Mouse (Mus musculus) embryo, embryonic 9.5 days (tissue): Measurements from ENCODE around the gene Klhl42.
A peak's percentile ranks its signal among the peaks of the same experiment; 100 is the strongest.

Experiments used
- DNase-seq: peaks from one replicate; pipeline ENCODE4 v3.0.0-alpha.2; 2017; ENCODE audit errors: extremely low spot score

Gene Klhl42

DNA sequence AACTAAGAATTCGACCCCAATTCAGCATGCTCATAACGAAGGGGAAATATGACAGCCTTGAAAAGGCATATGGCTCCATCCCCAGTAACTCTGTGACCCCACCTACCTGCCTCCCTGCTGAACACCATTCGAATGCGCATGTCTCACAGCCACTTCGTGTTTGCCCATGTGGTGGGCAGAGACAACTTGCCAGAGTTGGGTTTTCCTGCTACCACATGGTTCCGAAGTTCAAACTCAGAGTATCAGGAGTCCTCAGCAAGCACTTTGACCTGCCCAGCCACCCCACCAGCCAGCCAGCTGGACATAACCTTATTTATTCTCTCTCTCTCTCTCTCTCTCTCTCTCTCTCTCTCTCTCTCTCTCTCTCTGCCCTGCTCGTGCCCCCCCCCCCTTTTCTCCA, 3.4 kb upstream of the Klhl42 start:
- DNase-seq, result no peak

- no peak for DNase-seq
These were observed 2.7 kb upstream of the Klhl42 start for GRCm38 (mm10) chr6:147088517-147088916.

DNA sequence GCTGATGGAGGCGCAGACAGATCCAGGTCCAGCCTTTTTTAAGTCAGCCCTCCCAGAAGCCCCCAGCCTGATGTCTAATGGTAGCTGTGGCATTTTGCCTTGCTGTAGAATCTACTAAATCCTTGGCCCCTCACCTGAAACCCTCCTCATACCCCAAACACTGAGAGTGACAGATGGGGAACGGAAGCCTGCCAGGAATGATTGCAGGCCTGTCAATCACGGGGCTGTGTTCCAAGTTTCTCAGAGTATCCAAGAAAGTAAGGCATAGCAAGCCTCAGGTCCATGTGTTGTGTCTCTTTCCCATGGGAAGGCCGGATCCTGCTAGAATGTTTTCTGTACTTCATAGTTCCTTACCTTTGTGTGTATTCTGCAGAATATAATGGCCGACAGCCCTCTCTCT, 988 bp upstream of the Klhl42 start:
- no peak for DNase-seq

GRCm38 (mm10) chr6:147092136-147092535, 957 bp downstream of the Klhl42 start:
- peak; percentile 55 for DNase-seq

DNA sequence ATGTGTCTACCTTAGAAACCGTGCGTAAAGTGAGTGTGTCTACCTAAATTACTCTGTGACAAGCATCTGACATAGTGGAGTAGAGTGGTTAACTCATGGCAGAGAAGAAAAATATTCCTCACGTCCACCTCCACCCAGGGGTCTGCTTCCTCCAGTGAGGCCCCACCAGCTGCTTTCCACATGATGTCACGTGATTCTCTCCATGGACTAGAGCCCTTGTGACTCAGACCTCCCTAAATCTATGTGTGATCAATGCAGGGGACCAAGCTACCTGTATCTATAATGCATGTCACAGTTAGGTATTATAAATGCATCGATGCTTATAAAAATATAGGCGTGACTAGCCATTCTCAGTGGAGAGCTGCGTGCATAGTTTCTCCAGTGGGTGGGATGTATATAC, 3.6 kb downstream of the Klhl42 start:
- DNase-seq, result no peak

DNA sequence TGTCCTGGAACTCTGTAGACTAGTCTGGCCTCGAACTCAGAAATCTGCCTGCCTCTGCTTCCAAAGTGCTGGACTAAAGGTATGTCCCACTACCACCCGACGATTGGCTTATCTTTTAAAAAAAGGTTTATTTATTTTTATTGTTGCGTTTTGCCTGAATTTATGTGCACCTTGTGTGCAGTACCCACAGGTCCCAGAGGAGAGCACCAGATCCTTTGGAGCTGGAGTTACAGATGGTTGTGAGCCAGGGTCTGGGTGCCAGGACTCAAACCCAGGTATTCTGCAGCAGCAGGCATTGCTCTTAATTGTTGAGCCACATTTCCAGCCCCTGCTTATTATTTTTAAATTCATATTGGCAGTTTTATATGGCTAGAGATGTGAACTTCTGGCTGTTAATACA, 4.9 kb downstream of the Klhl42 start:
- no peak for DNase-seq

GRCm38 (mm10) chr6:147096934-147097333, 5.8 kb downstream of the Klhl42 start:
- DNase-seq, result no peak

- DNase-seq, result no peak
These were observed 6.3 kb downstream of the Klhl42 start for GRCm38 (mm10) chr6:147097346-147097929.

DNA sequence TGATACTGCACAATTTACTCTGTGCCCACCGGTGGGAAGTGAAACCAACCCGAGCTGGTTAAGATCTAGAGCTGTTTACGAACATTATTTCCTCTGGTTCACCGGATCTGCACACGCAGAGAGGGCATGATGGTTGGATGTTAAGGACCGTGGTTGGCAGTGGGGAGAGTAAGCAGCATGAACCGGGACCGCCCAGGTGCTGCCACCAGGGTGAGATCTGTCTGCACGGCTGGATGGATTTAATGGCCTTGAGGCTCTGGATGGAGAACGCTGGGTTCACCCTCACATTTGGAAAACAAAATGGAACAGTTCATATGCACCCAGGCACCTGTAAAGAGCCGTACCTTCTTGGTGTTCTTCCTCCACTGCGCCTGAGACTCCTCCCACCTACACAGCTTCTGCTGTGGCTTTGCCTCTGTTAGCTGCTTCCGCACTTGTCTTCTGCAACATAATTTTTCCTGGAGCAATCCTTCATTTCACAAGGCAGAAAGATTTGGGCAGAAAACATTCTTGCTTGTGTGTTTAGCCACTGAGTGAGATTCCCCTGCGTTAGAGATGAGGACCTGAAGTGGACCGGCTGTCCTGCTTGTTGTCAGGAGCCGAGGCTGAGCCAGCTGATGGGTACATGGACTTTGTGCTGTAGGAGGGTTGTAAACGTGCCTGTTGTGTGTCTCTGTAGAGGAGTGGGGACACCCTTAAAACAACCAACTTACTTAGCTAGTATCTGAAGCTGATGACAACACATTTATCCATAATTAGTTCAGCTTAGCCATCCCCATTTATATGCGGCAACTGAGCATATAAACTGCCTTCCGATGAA, 8.5 kb downstream of the Klhl42 start:
- no peak for DNase-seq

DNA sequence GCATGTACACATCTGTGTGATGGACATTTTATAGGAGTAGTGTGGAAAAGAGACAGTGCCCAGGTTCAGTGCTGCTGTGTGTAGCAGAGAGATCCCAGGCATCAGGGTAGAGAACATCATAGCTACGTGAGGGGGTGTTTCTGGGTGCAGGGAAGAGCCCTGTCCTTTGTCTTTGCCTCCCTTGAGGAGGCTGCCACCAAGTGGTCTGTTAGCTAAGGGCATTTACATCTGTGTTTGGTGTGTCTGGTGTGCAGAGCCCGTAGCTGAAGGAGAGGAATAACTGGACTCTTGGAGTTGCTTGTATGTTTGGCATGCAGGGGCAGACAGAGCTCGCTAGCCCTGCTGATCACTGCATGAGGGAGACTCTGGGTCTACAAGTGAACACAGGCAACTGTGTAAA, 11.1 kb downstream of the Klhl42 start:
- no peak for DNase-seq

- no peak for DNase-seq
These were observed 14.3 kb downstream of the Klhl42 start for GRCm38 (mm10) chr6:147105529-147105928.

- no peak for DNase-seq
These were observed 15.5 kb downstream of the Klhl42 start for GRCm38 (mm10) chr6:147106716-147107115.

DNA sequence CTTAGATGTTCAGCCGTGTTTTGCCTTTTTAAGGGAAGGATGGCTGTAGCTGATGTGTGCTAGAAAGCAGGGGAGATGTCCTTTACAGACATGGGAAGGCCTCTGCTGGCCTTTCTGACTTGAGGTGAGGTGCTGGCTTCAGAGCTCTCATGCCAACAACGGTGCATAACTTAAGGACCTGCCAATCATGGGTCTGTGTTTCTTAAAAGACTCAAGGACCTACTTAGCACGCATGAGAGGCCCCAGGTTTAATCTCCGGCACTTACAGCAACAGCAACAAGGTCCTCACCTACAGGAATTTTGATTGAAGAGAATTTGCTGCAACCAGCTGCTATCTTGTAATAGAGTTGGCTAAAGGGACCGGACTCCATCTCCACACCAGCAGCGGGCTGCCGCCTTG, 18.1 kb downstream of the Klhl42 start:
- DNase-seq, result no peak

- DNase-seq, result peak; percentile 85
These were observed 25.4 kb downstream of the Klhl42 start for GRCm38 (mm10) chr6:147116579-147116978.

DNA sequence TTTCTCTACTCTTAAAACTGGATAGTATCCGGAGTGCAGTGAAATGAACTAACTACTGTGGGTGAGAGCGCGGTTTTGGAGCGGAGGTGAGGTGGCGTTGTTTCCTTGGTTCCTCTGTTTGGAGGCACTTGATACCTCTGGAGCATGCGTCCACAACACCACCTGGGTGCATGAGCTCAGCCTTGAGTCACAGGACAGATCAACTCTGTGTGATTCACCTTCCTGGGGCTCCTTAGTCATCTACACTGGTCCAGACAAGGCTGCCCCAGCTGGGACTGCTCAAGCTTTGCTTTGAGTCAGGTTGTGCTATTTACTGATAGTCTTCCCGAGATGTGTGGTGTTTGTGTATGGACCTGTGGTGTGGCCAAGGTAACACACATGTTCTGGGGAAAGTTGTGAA, 26.6 kb downstream of the Klhl42 start:
- DNase-seq, result no peak

- DNase-seq, result no peak
These were observed 27.0 kb downstream of the Klhl42 start for GRCm38 (mm10) chr6:147118190-147118589.

DNA sequence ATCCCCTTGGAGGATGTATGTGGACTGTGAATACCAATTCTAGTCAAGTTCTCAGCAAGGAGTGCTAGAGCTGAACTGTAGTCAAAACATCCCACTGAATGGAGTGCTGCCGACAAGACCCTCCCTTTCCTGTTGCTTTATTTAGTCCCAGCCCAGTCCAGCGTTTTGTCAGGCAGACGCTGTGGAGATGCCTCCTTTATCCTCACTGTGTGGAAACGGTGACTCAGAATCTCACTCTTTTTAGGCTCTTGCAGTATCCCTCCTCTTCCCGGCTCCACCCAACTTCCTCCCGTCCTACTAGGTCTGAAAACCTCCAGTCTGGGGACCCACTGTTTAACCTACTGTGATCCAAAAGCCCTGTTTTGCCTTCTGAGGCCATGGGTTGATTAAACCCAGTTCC, 30.1 kb downstream of the Klhl42 start:
- DNase-seq, result no peak

DNA sequence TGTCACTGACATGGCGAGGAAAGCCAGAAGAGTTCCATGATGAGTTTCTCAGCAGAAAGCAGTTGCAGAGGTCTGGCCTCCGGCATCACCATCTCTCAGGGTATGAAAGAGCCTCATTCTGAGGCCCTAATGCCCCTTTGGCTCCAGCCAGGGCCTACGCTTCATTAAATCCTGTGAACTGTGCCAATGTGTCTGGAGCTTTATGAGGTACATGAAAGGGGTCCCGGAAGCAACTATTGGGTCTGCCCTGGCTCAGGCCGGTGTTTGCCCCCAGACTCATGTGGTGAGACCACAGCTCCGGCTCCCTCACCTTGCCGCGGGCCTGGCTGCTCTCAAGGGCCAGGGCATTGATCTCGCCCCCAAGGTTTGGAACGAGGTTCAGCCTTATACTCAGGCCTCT, 36.1 kb downstream of the Klhl42 start:
- no peak for DNase-seq

DNA sequence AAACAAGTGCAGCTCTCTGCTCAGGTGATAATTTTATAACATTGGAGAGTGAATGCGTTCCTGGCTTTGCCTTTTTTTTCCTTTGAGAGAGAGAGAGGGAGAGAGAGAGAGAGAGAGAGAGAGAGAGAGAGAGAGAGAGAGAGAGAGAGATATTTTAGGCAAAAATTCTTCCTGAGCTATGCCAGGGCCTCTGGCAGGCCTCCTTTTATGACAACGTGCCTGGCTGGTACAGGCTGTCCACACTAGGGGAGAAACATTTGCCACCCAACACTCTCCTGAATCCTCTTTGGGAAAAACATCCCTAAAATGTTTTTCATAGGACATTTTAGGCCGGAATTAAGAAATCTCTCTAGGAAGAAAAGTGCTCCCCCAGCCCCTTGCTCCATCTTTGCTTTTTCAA, 47.1 kb downstream of the Klhl42 start:
- DNase-seq, result no peak

DNA sequence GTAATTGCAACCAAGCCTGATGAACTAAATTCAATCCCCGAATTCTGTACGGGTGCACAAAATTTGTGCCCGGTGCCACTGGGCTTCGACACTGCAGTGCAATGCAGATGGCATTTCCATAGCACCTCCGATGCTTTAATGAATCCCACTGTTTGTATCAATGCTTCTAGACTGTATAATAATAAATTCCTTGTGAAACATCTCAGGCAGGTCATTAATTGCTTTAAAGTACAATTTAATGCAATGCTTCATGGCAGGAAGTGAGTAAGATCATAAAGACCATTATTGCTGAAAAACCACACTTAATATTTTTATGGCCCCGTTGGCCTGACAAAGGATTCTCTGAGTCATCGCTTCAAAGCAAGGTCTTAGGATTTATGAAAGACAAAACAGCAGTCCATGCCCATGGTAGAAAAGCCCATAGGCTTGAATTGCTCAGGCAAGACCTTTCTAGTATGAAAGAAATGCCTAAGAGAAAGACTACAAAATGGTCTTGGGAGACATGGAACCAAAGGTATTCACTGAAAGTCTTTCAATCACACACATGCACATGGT, 49.5 kb downstream of the Klhl42 start:
- DNase-seq, result no peak

GRCm38 (mm10) chr6:147144664-147145063, 53.5 kb downstream of the Klhl42 start:
- DNase-seq, result no peak

DNA sequence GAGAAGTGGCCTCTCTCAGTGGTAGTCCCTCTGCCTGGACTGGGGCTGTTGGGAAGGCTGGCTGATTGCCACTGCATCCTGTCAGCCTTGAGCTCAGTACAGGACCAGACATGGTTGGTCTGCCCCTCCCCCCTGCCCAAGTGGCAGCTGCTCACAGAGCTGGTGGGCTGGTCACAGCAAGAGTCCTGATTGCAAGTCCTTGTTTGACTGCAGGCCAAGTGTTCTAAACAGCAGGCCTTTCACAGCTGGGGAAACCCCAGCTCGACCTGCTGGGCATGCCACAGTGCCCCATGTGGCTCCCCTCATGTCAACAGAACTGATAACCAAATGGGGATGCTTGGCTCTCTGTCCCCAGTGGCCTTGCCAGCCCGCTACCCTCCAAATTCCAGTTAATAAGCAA, 54.1 kb downstream of the Klhl42 start:
- peak; percentile 40 for DNase-seq

DNA sequence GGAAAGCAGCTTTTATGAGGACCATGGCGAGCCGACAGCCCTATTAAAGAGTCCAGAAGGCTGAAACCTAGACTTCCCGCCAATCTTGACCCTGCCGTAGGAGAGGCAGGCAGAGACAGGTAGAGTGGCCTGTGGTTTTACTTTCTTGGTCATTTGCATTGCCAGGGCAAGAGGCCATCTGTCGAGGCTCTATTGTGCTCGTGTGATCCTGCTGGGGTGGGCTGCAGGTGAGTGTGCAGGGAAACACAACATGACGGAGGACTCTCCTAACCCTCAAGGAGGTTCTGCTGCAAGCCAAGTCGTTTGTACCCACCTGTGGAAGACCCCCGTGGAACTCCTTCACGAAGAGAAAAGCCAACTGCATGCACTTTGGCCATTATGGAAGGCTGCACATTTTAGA, 54.6 kb downstream of the Klhl42 start:
- DNase-seq, result no peak
